Mouse (Mus musculus) E14TG2a.4 (cell line): ENCODE data around the gene Senp2.

Source experiments
- CTCF ChIP-seq: conservative IDR thresholded peaks from 2 replicates; pipeline ENCODE4 v1.5.1; 2014; ENCODE audit warnings: low read length
- POU5F1 ChIP-seq: IDR thresholded peaks from 2 replicates; pipeline ENCODE4 v1.6.1; 2014; ENCODE audit warnings: low read length, borderline replicate concordance

GRCm38 (mm10) chr16:21986191-21986590 lies 23.1 kb upstream of the Senp2 start:
- TF ChIP-seq CTCF (no peak), POU5F1 (no peak)
